Mouse (Mus musculus) lung, postnatal 0 days (tissue): ENCODE data around the gene Tfe3. TPM values are rescaled to one million over a fixed set of nuclear protein-coding genes. Genes with fewer than 3 reads are reported as not detected.
"Not testable (repeated sequence)": the region's sequence is repeated elsewhere in the genome, so short reads cannot be mapped to it uniquely, and the experiment has no call there.

Experiments
- ATAC-seq: fragments of 200-750 bp; cut with Nextera tagmentation; 2 replicates; pipeline ENCODE4 v1.8.0; 2017; ENCODE audit warnings: moderate library complexity
- DNase-seq: peaks from one replicate; pipeline ENCODE4 v3.0.0-alpha.2; 2016; ENCODE audit warnings: low spot score
- H3K27ac ChIP-seq: fragments of 300-500 bp; sonication (generic); 2 replicates; pipeline ENCODE4 v1.5.1; 2014; ENCODE audit warnings: antibody characterized with exemption, mild to moderate bottlenecking, low read length, mixed read lengths
- H3K27me3 ChIP-seq: fragments of 300-500 bp; sonication (generic); replicated peaks from 2 replicates; pipeline ENCODE4 v1.6.1; 2014; ENCODE audit warnings: low read length, mixed read lengths; ENCODE audit not compliant: insufficient read depth
- H3K36me3 ChIP-seq: fragments of 300-500 bp; sonication (generic); 2 replicates; pipeline ENCODE4 v1.6.1; 2014; ENCODE audit warnings: low read length, mixed read lengths; ENCODE audit not compliant: insufficient read depth
- H3K4me1 ChIP-seq: fragments of 300-500 bp; sonication (generic); 2 replicates; pipeline ENCODE4 v1.6.1; 2014; ENCODE audit warnings: antibody characterized with exemption, low read depth, low read length, mixed read lengths; ENCODE audit not compliant: insufficient read depth
- H3K4me2 ChIP-seq: fragments of 300-500 bp; sonication (generic); replicated peaks from 2 replicates; pipeline ENCODE4 v1.6.1; 2014; ENCODE audit warnings: low read depth, mild to moderate bottlenecking, low read length, moderate library complexity, mixed read lengths
- H3K4me3 ChIP-seq: fragments of 300-500 bp; sonication (generic); 2 replicates; pipeline ENCODE4 v1.5.1; 2014; ENCODE audit warnings: low read depth, low read length
- H3K9ac ChIP-seq: fragments of 300-500 bp; sonication (generic); replicated peaks from 2 replicates; pipeline ENCODE4 v1.6.1; 2014; ENCODE audit warnings: low read depth, mild to moderate bottlenecking
- H3K9me3 ChIP-seq: fragments of 300-500 bp; sonication (generic); 2 replicates; pipeline ENCODE4 v1.6.1; 2016; ENCODE audit warnings: low read length, mixed read lengths
- CTCF ChIP-seq: IDR thresholded peaks from 2 replicates; pipeline ENCODE4 v1.5.1; 2016; ENCODE audit warnings: antibody characterized with exemption, mild to moderate bottlenecking
- EP300 ChIP-seq: IDR thresholded peaks from 2 replicates; pipeline ENCODE4 v1.6.1; 2016; ENCODE audit warnings: antibody characterized with exemption, mild to moderate bottlenecking, control low read depth
- WGBS: fragments of 180-500 bp; shearing (Covaris S2); extraction: QIAGEN DNeasy Blood & Tissue Kit; methylation state at CpG from one replicate; pipeline ENCODE4 v1.1.7; 2014; 5-methylcytosine and 5-hydroxymethylcytosine counted together
- polyA plus RNA-seq: library from polyadenylated mRNA; unstranded; fragments of >200 nt; fragmentation: Nextera tagmentation; extraction: Ambion mirVana; gene quantifications from 2 replicates; pipeline ENCODE4 v1.2.1, GENCODE M21; 2015

The Tfe3 gene
- 22.0 and 27.6 TPM in 2 replicates for polyA plus RNA-seq

DNA sequence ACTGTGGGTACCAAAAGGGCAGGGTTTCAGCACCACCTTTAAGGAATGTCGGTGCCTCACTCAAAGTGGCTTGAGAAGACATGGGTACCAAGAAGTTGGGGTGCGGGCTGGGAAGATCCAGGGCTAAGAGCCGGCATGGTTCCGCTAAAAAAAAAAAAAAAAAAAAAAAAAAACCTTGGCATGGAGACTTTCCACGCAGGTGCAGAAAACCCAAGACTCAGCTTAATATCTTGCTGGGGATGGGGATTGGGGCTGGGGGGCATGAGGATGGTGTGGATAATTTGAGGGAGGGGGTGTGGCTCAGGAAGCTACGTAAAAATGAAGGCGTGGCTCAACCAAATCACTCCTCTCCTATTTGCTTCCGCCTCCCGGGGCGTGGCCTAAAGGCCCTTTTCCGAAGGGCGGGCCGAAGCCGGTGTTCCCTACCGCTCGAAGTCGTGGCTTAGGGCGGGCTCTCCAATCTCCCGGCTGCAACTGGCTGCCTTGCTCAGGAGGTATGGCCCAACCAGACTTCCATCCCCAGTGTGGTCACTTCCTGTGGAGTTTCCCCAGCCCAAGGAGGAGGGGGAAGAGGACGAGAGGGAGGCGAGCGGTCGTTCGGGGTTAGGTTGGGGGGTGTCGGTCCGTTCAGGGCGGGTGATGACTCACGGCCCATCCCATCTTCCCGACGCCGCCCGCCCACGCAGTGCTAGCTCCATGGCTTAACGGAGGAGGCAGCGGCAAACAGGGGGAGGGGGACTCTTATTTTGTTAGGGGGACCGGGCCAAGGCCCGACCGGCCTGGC, at the start of gene Tfe3:
Tfe3 (plus strand) TSS at position 424 of the 784 bp plus-strand sequence.
- ATAC-seq, result peak; percentile 96
- 10% methylated on average over 37 of the region's 38 CpGs for WGBS

GRCm38 (mm10) chrX:7713764-7714134, 48.6 kb upstream of the Tfe3 start:
- not testable (repeated sequence) for H3K27ac ChIP-seq

More for the DNA sequence above, at the start of gene Tfe3:
- no peak for TF ChIP-seq EP300
- no peak for TF ChIP-seq CTCF
- Histone ChIP-seq H3K36me3 (no peaks in the 10 kb centered on the region), H3K9me3 (no peaks in the 10 kb centered on the region), H3K4me1 (no peaks in the 10 kb centered on the region), H3K27ac (peak within 1 kb of the TSS; percentile 80), H3K4me3 (peak within 1 kb of the TSS; percentile 64), H3K27me3 (no peaks in the 10 kb centered on the region), H3K4me2 (peak within 1 kb of the TSS; percentile 59), H3K9ac (peak within 1 kb of the TSS; percentile 63)
- DNase-seq, result peak; percentile 97

DNA sequence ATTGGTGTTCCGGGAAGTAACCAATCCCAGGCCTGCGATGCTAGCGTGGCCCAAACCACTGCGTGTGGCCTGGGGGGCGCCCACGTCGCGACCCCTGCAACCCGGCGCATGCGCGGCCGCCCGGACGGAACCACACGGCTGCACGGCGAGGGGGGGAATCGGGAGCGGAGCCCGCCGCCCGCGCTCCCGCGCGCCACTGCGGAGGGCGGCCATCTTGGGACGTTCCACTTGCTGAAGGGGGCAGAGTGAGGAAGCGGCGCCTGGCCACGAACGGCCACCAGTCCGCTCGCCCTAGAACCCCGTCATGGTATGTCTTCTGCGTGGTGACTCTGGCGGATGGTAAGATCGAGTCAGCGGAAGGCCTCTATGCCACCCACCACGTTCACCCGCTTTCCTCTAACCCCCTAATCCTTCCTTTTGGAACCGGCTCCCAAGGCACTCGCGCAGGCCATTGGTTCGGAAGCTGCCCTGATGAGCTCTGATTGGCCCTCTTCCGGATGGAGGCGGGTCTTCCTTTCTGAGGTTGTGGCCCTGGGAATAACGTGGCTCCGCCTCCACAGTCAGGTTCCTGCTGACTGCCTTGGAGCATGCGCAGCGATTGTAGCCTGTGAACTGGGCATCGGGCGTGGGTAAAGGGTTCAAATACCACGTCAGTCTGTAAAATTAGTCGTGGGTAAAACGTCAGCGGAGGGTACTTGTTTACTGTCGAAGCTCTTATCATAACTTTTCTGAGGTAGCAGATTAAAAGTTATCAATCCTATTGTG, 48.0 kb upstream of the Tfe3 start, which contains the start of gene Wdr45:
Wdr45 (plus strand) TSS at position 199 of the 765 bp plus-strand sequence.
- H3K27ac ChIP-seq, H3K9me3 ChIP-seq, H3K4me1 ChIP-seq, H3K36me3 ChIP-seq, H3K27me3 ChIP-seq, H3K9ac ChIP-seq: not testable (repeated sequence)
- Histone ChIP-seq H3K4me2 (peak within 1 kb of the TSS; percentile 37), H3K4me3 (peak within 1 kb of the TSS; percentile 21; the same call in 1 of the 2 replicates)
- ATAC-seq (peak; percentile 98), DNase-seq (peak; percentile 97)
- WGBS, result 19% methylated on average over 17 of the region's 60 CpGs

More at GRCm38 (mm10) chrX:7713764-7714134, 48.6 kb upstream of the Tfe3 start:
- not testable (repeated sequence) for DNase-seq, H3K27me3 ChIP-seq, H3K9ac ChIP-seq, H3K9me3 ChIP-seq, H3K36me3 ChIP-seq, H3K4me1 ChIP-seq
- peak overlapping the region; percentile 37 for H3K4me2 ChIP-seq
- peak overlapping the region; percentile 21; the same call in 1 of the 2 replicates for H3K4me3 ChIP-seq
- peak; percentile 12; the same call in 1 of the 2 replicates for ATAC-seq
- 26% methylated on average over 4 of the region's 12 CpGs for WGBS

DNA sequence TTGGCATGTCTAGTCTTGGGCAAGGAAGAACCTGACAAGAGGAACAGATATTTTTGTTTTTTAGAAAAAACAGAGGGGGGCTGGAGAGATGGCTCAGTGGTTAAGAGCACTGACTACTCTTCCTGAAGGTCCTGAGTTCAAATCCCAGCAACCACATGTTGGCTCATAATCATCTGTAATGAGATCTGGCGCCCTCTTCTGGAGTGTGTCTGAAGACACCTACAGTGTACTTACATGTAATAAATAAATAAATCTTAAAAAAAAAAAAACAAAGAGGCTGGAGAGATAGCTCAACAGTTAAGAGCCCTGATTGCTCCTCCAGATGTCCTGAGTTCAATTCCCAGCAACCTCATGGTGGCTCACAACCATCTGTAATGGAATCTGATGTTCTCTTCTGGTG, 46.3 kb upstream of the Tfe3 start:
- H3K27me3 ChIP-seq, ATAC-seq: not testable (repeated sequence)
- 29% methylated on average over 1 of the region's 1 CpGs for WGBS

DNA sequence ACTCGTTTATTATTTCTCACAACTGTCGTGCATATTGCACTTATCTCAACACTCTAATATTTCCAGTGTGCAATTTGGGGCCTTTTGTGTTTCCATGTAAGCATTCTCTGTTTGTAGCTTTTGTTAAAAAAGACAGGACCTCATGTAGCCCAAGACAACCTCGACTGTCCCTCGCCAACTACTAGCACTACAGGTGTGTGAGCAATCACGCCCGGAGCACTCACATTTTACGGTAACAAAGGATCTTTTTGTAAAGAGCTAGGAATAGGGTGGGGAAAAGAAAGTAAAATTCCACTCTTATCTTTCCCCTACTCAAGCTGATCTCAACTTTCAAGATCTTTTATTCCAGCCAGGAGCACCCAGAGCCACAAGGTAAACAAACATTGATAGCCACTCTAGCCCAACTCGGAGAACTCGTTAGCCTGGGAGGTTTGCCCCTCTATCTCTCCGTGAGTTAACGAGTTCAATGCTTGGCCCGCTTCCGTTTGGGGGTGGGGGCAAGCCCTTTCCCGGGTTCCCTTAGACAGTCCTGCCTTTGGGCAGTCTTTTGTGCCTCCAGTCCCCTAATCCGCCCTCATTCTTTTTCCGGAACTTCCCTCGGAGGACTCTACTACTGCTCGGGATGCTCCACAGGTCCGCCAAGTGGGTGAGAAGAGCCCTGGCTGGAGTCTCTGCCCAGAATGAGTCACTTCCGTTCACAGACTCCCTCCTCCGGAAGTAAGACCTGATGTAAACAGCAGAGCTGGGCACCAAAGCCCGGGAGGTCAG, 40.7 kb upstream of the Tfe3 start, which contains the start of gene Gm45208:
Gm45208 (plus strand) TSS at position 732 of the 768 bp plus-strand sequence.
- WGBS, result 20% methylated on average over 22 of the region's 22 CpGs
- Histone ChIP-seq H3K36me3 (no peaks in the 10 kb centered on the region), H3K27ac (peak within 1 kb of the TSS; percentile 97), H3K27me3 (no peaks in the 10 kb centered on the region), H3K4me1 (no peaks in the 10 kb centered on the region), H3K9ac (peak within 1 kb of the TSS; percentile 54), H3K9me3 (no peaks in the 10 kb centered on the region), H3K4me3 (peak within 1 kb of the TSS; percentile 55), H3K4me2 (peak within 1 kb of the TSS; percentile 56)
- ATAC-seq (peak; percentile 92), DNase-seq (peak; percentile 91)
- peak; percentile 95 for TF ChIP-seq EP300
- no peak for TF ChIP-seq CTCF

More for the DNA sequence above, 46.3 kb upstream of the Tfe3 start:
- peak; percentile 17; the same call in 1 of the 2 replicates for TF ChIP-seq CTCF
- not testable (repeated sequence) for H3K4me3 ChIP-seq, H3K9ac ChIP-seq, DNase-seq, H3K9me3 ChIP-seq, H3K27ac ChIP-seq, H3K4me2 ChIP-seq, H3K36me3 ChIP-seq, H3K4me1 ChIP-seq

GRCm38 (mm10) chrX:7722282-7722611, 40.1 kb upstream of the Tfe3 start:
- Histone ChIP-seq H3K4me1 (no peaks in the 10 kb centered on the region), H3K9ac (peak overlapping the region; percentile 54), H3K9me3 (no peaks in the 10 kb centered on the region), H3K36me3 (no peaks in the 10 kb centered on the region), H3K4me3 (peak overlapping the region; percentile 55), H3K27ac (peak overlapping the region; percentile 97), H3K4me2 (peak overlapping the region; percentile 56), H3K27me3 (no peaks in the 10 kb centered on the region)
- WGBS, result 16% methylated on average over 11 of the region's 11 CpGs
- ATAC-seq, result no peak
- DNase-seq, result no peak
- TF ChIP-seq EP300, result no peak
- TF ChIP-seq CTCF, result no peak
